24 mouse cellular contexts compared by ENCODE assay signal in genomic region chr5:52354441-52354840, GRCm38 (mm10). TPM values are rescaled to one million over a fixed set of nuclear protein-coding genes. Genes with fewer than 3 reads are reported as not detected.
A peak's percentile ranks its signal among the peaks of the same experiment; 100 is the strongest.
DNase-seq lines count a peak whose midpoint lies in the region; TF ChIP-seq lines count a peak whose summit lies in the region.
"Had no signal": no experiment of that assay in that cellular context is flagged by ENCODE, and none has a peak within 500 bp of the region (broad histone marks: within the 10 kb centered on the region; RNA-seq: fewer than 3 reads in every experiment).

No protein-coding gene starts in this region.

- TF ChIP-seq POLR2A in kidney, adult 2 months (IDR thresholded peaks at IDR 0.05; ENCODE audit: low read depth, low read length) = no peak

- no peak for TF ChIP-seq CTCF in kidney, adult 2 months (conservative IDR thresholded peaks at IDR 0.05; ENCODE audit: insufficient read depth, insufficient read length, low read depth, low read length)

- WGBS in kidney, adult 2 months = 50% methylated on average over 4 of the region's 4 CpGs

- H3K36me3 ChIP-seq in kidney, adult 2 months (ENCODE audit: control insufficient read depth, insufficient read depth, low read length) = no peaks in the 10 kb centered on the region
- H3K36me3 ChIP-seq: forebrain, embryonic 10.5 days; heart, embryonic 12.5 days; limb, embryonic 10.5 days; neural tube, embryonic 13.5 days; stomach, embryonic 15.5 days had no signal

- no peak overlapping the region for H3K4me3 ChIP-seq in kidney, adult 2 months (ENCODE audit: insufficient read depth, low read depth, low read length)
- H3K4me3 ChIP-seq: forebrain, embryonic 10.5 days; heart, embryonic 12.5 days; limb, embryonic 10.5 days; myocyte; neural tube, embryonic 13.5 days; stomach, embryonic 15.5 days had no signal

- H3K4me1 ChIP-seq in kidney, adult 2 months (ENCODE audit: control insufficient read depth, insufficient read depth, low read length) = peaks cover 9% of the 10 kb centered on the region; the same call in 1 of the 2 replicates
- H3K4me1 ChIP-seq: forebrain, embryonic 10.5 days; heart, embryonic 12.5 days; neural tube, embryonic 13.5 days; stomach, embryonic 15.5 days had no signal

- peak; percentile 22 for DNase-seq in adrenal gland, postnatal 10 days
- DNase-seq in adrenal gland, adult (ENCODE audit: inconsistent age in 2 of 2, low spot score in 1 of 2) = no peak
- peak; percentile 18 for DNase-seq in kidney, adult 2 months
- DNase-seq in kidney, postnatal 14 days = no peak
- peak; percentile 54 for DNase-seq in Muller cell, postnatal 12 days (ENCODE audit: inconsistent ontology term)
- peak; percentile 35 for DNase-seq in lung, postnatal 14 days
- DNase-seq in retina, embryonic 14.5 days (ENCODE audit: low spot score) = no peak
- DNase-seq: cerebellum, adult 9-10 months; forebrain, postnatal 0 days; gastrocnemius, postnatal 14 days; heart, adult 18-20 months; heart, postnatal 10 days; kidney, adult 11 months; liver; right cerebral cortex, adult 18-20 months; right cerebral cortex, postnatal 4 days; thymus, postnatal 36 days had no signal

- no peak overlapping the region for H3K27ac ChIP-seq in kidney, adult 2 months (ENCODE audit: insufficient read depth, low read depth, low read length)
- H3K27ac ChIP-seq: forebrain, embryonic 10.5 days; limb, embryonic 10.5 days; neural tube, embryonic 13.5 days; stomach, embryonic 15.5 days had no signal

- H3K27me3 ChIP-seq in kidney, adult 2 months (replicated peaks; ENCODE audit: control insufficient read depth, insufficient read depth, low read length) = no peaks in the 10 kb centered on the region
- H3K27me3 ChIP-seq: heart, embryonic 12.5 days; neural tube, embryonic 13.5 days; stomach, embryonic 15.5 days had no signal

RNA-seq across cellular contexts. Expression of gene Sod3, which starts 9.2 kb away (rescaled TPM):
- 10 to 100 TPM; 54.5 to 68.5 TPM for total RNA-seq in adrenal gland, postnatal 10 days (2021)
- 347 and 350 TPM in 2 replicates for polyA plus RNA-seq in kidney, adult 2 months (2012; rRNA removed)
- total RNA-seq: megakaryocyte-erythroid progenitor cell, adult 5-6 weeks had no signal
- polyA plus RNA-seq: limb, embryonic 10.5 days had no signal

Comparison
In these comparisons a context has a peak if more than half of its experiments do, and no peak if none do; other contexts are left out.
1. DNase-seq: peak in adrenal gland, postnatal 10 days (single experiment), kidney, adult 2 months (single experiment), Muller cell, postnatal 12 days (single experiment) and lung, postnatal 14 days (single experiment); none in adrenal gland, adult (0 of 2), kidney, postnatal 14 days (single experiment) and retina, embryonic 14.5 days (single experiment).